Mouse (Mus musculus): ENCODE data around the gene Rpl26. TPM values are rescaled to one million over a fixed set of nuclear protein-coding genes. Genes with fewer than 3 reads are reported as not detected.
A peak's percentile ranks its signal among the peaks of the same experiment; 100 is the strongest.
"Not testable (repeated sequence)": the region's sequence is repeated elsewhere in the genome, so short reads cannot be mapped to it uniquely, and the experiment has no call there.

The Rpl26 gene
- polyA plus RNA-seq, 1 experiment from 2014 or later: 457 TPM

GRCm38 (mm10) chr11:68923191-68923590 lies 21.8 kb downstream of the Rpl26 start:
- no peak overlapping the region for H3K27ac ChIP-seq (ENCODE audit: low read length)
- no peaks in the 10 kb centered on the region for H3K4me1 ChIP-seq (ENCODE audit: control insufficient read depth, low read depth, low read length)
- H3K27me3 ChIP-seq (ENCODE audit: control insufficient read depth, insufficient read depth, low read depth, low read length): no peaks in the 10 kb centered on the region
- no peak overlapping the region for H3K4me2 ChIP-seq (ENCODE audit: low read depth, low read length)
- no peak for ATAC-seq (ENCODE audit: low read depth)
- no peak overlapping the region for H3K4me3 ChIP-seq (ENCODE audit: low read depth, low read length)
- H3K9ac ChIP-seq (ENCODE audit: low read depth, low read length): no peak overlapping the region
- 53% methylated on average over 3 of the region's 3 CpGs for WGBS (ENCODE audit: insufficient replicate concordance)
- no peaks in the 10 kb centered on the region for H3K9me3 ChIP-seq (replicated peaks; ENCODE audit: control insufficient read depth, low read length)
- H3K36me3 ChIP-seq (ENCODE audit: control insufficient read depth, insufficient read depth): no peaks in the 10 kb centered on the region

GRCm38 (mm10) chr11:68924749-68925148 lies 23.4 kb downstream of the Rpl26 start:
- H3K27ac ChIP-seq (ENCODE audit: low read length): no peak overlapping the region
- 44% methylated on average over 2 of the region's 2 CpGs for WGBS (ENCODE audit: insufficient replicate concordance)
- no peak overlapping the region for H3K9ac ChIP-seq (ENCODE audit: low read depth, low read length)
- H3K36me3 ChIP-seq (ENCODE audit: control insufficient read depth, insufficient read depth): no peaks in the 10 kb centered on the region
- H3K4me3 ChIP-seq (ENCODE audit: low read depth, low read length): no peak overlapping the region
- H3K4me2 ChIP-seq (ENCODE audit: low read depth, low read length): no peak overlapping the region
- H3K4me1 ChIP-seq (ENCODE audit: control insufficient read depth, low read depth, low read length): no peaks in the 10 kb centered on the region
- no peak for ATAC-seq (ENCODE audit: low read depth)
- no peaks in the 10 kb centered on the region for H3K9me3 ChIP-seq (replicated peaks; ENCODE audit: control insufficient read depth, low read length)
- no peaks in the 10 kb centered on the region for H3K27me3 ChIP-seq (ENCODE audit: control insufficient read depth, insufficient read depth, low read depth, low read length)

GRCm38 (mm10) chr11:68926981-68927380 lies 25.6 kb downstream of the Rpl26 start, which contains the start of gene Odf4:
Odf4 (minus strand) TSS chr11:68927081.
- H3K4me3 ChIP-seq (ENCODE audit: low read depth, low read length): no peak within 1 kb of the TSS
- WGBS (ENCODE audit: insufficient replicate concordance): 61% methylated on average over 3 of the region's 3 CpGs
- ATAC-seq (ENCODE audit: low read depth): no peak
- no peaks in the 10 kb centered on the region for H3K4me1 ChIP-seq (ENCODE audit: control insufficient read depth, low read depth, low read length)
- no peaks in the 10 kb centered on the region for H3K9me3 ChIP-seq (replicated peaks; ENCODE audit: control insufficient read depth, low read length)
- H3K27me3 ChIP-seq (ENCODE audit: control insufficient read depth, insufficient read depth, low read depth, low read length): no peaks in the 10 kb centered on the region
- no peak within 1 kb of the TSS for H3K27ac ChIP-seq (ENCODE audit: low read length)
- H3K4me2 ChIP-seq (ENCODE audit: low read depth, low read length): no peak within 1 kb of the TSS
- H3K9ac ChIP-seq (ENCODE audit: low read depth, low read length): no peak within 1 kb of the TSS
- H3K36me3 ChIP-seq (ENCODE audit: control insufficient read depth, insufficient read depth): no peaks in the 10 kb centered on the region

GRCm38 (mm10) chr11:68929947-68930346 lies 28.6 kb downstream of the Rpl26 start:
- Histone ChIP-seq H3K9ac (ENCODE audit: low read depth, low read length) (no peak overlapping the region), H3K4me2 (ENCODE audit: low read depth, low read length) (no peak overlapping the region), H3K36me3 (ENCODE audit: control insufficient read depth, insufficient read depth) (no peaks in the 10 kb centered on the region), H3K27ac (ENCODE audit: low read length) (no peak overlapping the region), H3K4me1 (ENCODE audit: control insufficient read depth, low read depth, low read length) (no peaks in the 10 kb centered on the region), H3K4me3 (ENCODE audit: low read depth, low read length) (no peak overlapping the region), H3K9me3 (replicated peaks; ENCODE audit: control insufficient read depth, low read length) (no peaks in the 10 kb centered on the region), H3K27me3 (ENCODE audit: control insufficient read depth, insufficient read depth, low read depth, low read length) (no peaks in the 10 kb centered on the region)
- ATAC-seq (ENCODE audit: low read depth): no peak
- 49% methylated on average over 6 of the region's 6 CpGs for WGBS (ENCODE audit: insufficient replicate concordance)

DNA sequence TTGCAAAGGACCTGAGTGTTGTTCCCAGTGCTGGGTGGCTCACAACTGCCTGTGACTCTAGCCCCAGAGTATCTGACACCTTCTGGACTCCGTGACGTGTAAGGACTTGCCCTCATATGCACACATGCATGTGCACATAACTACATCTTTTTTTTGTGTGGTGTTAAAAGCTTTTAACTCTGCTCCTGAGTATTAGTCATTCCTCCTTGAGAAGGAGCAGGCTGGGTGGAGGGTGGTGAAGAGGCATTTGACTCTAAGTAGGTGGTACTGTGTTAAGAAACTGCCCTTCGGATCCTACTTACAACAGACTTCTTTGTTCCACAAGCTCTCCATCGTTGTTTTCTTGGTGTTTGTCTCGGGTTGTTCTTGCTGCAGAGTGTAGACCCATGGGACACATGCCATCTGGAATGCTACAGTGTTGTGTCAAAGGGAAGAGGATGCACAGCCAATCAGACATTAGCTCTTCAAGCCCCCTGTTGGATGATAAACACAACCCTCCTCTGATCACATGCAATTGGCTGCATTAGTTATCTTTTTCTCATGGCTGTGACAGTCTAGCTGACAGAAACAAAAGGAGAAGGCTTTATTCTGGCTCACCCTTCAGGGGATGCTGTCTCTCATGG lies 32.6 kb downstream of the Rpl26 start:
- Histone ChIP-seq H3K9me3 (replicated peaks; ENCODE audit: control insufficient read depth, low read length) (no peaks in the 10 kb centered on the region), H3K9ac (ENCODE audit: low read depth, low read length) (no peak overlapping the region), H3K4me2 (ENCODE audit: low read depth, low read length) (no peak overlapping the region), H3K4me3 (ENCODE audit: low read depth, low read length) (no peak overlapping the region), H3K4me1 (ENCODE audit: control insufficient read depth, low read depth, low read length) (no peaks in the 10 kb centered on the region), H3K36me3 (ENCODE audit: control insufficient read depth, insufficient read depth) (no peaks in the 10 kb centered on the region), H3K27me3 (ENCODE audit: control insufficient read depth, insufficient read depth, low read depth, low read length) (no peaks in the 10 kb centered on the region), H3K27ac (ENCODE audit: low read length) (no peak overlapping the region)
- ATAC-seq (ENCODE audit: low read depth): no peak
- 63% methylated on average over 5 of the region's 5 CpGs for WGBS (ENCODE audit: insufficient replicate concordance)

- not testable (repeated sequence) for ATAC-seq (ENCODE audit: low read depth); H3K4me3 ChIP-seq (ENCODE audit: low read depth, low read length); H3K4me2 ChIP-seq (ENCODE audit: low read depth, low read length); H3K9me3 ChIP-seq (replicated peaks; ENCODE audit: control insufficient read depth, low read length); H3K36me3 ChIP-seq (ENCODE audit: control insufficient read depth, insufficient read depth); H3K9ac ChIP-seq (ENCODE audit: low read depth, low read length); H3K27me3 ChIP-seq (ENCODE audit: control insufficient read depth, insufficient read depth, low read depth, low read length); H3K27ac ChIP-seq (ENCODE audit: low read length)
- peaks cover 10% of the 10 kb centered on the region for H3K4me1 ChIP-seq (ENCODE audit: control insufficient read depth, low read depth, low read length)
- 71% methylated on average over 4 of the region's 4 CpGs for WGBS (ENCODE audit: insufficient replicate concordance)
These were observed 35.6 kb downstream of the Rpl26 start for GRCm38 (mm10) chr11:68936951-68937350.

- Histone ChIP-seq H3K27ac (ENCODE audit: low read length) (no peak overlapping the region), H3K27me3 (ENCODE audit: control insufficient read depth, insufficient read depth, low read depth, low read length) (no peaks in the 10 kb centered on the region), H3K4me2 (ENCODE audit: low read depth, low read length) (peak overlapping the region; percentile 69), H3K4me3 (ENCODE audit: low read depth, low read length) (peak overlapping the region; percentile 59), H3K4me1 (ENCODE audit: control insufficient read depth, low read depth, low read length) (peaks cover 10% of the 10 kb centered on the region), H3K9me3 (replicated peaks; ENCODE audit: control insufficient read depth, low read length) (no peaks in the 10 kb centered on the region), H3K9ac (ENCODE audit: low read depth, low read length) (peak overlapping the region; percentile 57), H3K36me3 (ENCODE audit: control insufficient read depth, insufficient read depth) (no peaks in the 10 kb centered on the region)
- 2% methylated on average over 16 of the region's 16 CpGs for WGBS (ENCODE audit: insufficient replicate concordance)
- ATAC-seq (ENCODE audit: low read depth): peak; percentile 99
These were observed 38.3 kb downstream of the Rpl26 start for GRCm38 (mm10) chr11:68939451-68940304.

DNA sequence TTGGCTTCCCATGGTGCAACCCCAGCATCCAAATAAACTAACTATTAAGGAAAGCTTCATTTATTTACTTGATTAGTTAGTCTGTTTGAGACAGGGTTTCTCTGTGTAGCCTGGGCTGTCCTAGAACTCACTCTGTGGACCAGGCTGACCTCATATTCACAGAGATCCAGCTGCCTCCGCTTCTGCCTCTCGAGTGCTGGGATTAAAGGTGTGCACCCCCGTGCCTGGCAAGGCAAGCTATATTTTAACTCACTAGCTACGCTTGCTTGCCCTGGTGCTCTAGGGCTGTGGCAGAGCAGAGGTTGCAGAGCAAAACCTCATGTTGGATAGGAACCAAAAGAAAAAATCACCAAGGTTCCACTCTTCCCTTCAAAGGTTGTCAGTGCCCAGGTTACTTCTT lies 39.1 kb downstream of the Rpl26 start:
- Histone ChIP-seq H3K9ac (ENCODE audit: low read depth, low read length) (peak overlapping the region; percentile 57), H3K27ac (ENCODE audit: low read length) (no peak overlapping the region), H3K27me3 (ENCODE audit: control insufficient read depth, insufficient read depth, low read depth, low read length) (no peaks in the 10 kb centered on the region), H3K9me3 (replicated peaks; ENCODE audit: control insufficient read depth, low read length) (no peaks in the 10 kb centered on the region), H3K36me3 (ENCODE audit: control insufficient read depth, insufficient read depth) (no peaks in the 10 kb centered on the region), H3K4me2 (ENCODE audit: low read depth, low read length) (peak overlapping the region; percentile 69), H3K4me1 (ENCODE audit: control insufficient read depth, low read depth, low read length) (peaks cover 10% of the 10 kb centered on the region), H3K4me3 (ENCODE audit: low read depth, low read length) (no peak overlapping the region)
- 59% methylated on average over 4 of the region's 4 CpGs for WGBS (ENCODE audit: insufficient replicate concordance)
- ATAC-seq (ENCODE audit: low read depth): no peak

DNA sequence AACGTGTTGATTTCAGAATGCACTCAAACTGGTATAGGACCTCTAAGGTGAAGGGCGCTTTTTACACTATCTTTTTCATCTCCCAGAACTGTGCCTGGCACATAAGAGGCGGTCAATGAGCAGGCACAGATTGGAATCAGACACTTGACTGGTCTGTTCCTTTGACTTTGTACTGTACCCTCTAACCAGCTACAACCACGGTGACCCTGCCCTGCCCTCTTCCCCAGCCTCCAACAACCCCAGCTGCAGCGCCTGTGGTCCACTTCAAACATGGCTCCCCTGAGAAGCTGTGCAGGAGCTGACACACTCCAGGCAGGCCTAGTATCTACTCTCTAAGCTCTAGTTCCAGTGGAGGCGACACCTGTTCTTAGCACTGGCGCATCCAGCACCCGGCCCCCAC lies 41.3 kb downstream of the Rpl26 start:
- Histone ChIP-seq H3K4me3 (ENCODE audit: low read depth, low read length) (no peak overlapping the region), H3K4me1 (ENCODE audit: control insufficient read depth, low read depth, low read length) (peaks cover 10% of the 10 kb centered on the region), H3K9me3 (replicated peaks; ENCODE audit: control insufficient read depth, low read length) (no peaks in the 10 kb centered on the region), H3K27me3 (ENCODE audit: control insufficient read depth, insufficient read depth, low read depth, low read length) (peaks cover 2% of the 10 kb centered on the region; the same call in 1 of the 2 replicates), H3K9ac (ENCODE audit: low read depth, low read length) (no peak overlapping the region), H3K36me3 (ENCODE audit: control insufficient read depth, insufficient read depth) (no peaks in the 10 kb centered on the region), H3K4me2 (ENCODE audit: low read depth, low read length) (no peak overlapping the region), H3K27ac (ENCODE audit: low read length) (no peak overlapping the region)
- WGBS (ENCODE audit: insufficient replicate concordance): 67% methylated on average over 8 of the region's 8 CpGs
- ATAC-seq (ENCODE audit: low read depth): no peak

Data from liver, embryonic 16.5 days (tissue).